Mouse (Mus musculus): Measurements from ENCODE around the gene Gm10192.

GRCm38 (mm10) chr4:97212514-97212913, 29.5 kb upstream of the Gm10192 start:
- no peak for TF ChIP-seq POLR2A (IDR thresholded peaks at IDR 0.05; ENCODE audit: insufficient read depth, low read length)
- no peak for TF ChIP-seq CTCF (IDR thresholded peaks at IDR 0.05; ENCODE audit: low read depth, low read length)
- no peak for TF ChIP-seq EP300 (IDR thresholded peaks at IDR 0.05; ENCODE audit: insufficient read depth, low read depth, low read length)

Data from ES-Bruce4 (cell line).